29 mouse cellular contexts compared by ENCODE assay signal in the genomic region with DNA sequence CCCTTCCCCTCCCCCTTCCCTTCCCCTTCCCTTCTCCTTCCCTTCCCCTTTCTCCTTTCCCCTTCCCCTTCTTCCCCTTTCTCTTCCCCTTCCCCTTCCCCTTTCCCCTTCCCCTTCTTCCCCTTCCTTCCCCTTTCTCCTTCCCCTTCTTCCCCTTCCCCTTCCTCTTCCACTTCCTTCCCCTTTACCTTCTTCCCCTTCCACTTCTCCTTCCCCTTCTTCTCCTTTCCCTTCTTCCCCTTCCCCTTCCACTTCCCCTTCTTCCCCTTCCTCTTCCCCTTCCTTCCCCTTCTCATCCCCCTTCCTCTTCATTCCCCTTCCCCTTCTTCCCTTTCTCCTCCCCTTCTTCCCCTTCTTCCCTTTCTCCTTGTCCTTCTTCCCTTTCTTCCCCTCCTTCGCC.
"Had no signal": no experiment of that assay in that cellular context is flagged by ENCODE, and none has a peak within 500 bp of the region (broad histone marks: within the 10 kb centered on the region; RNA-seq: fewer than 3 reads in every experiment).

No protein-coding gene starts in this region.

- H3K4me1 ChIP-seq: embryonic facial prominence, embryonic 10.5 days; embryonic facial prominence, embryonic 12.5 days; embryonic facial prominence, embryonic 13.5 days; embryonic facial prominence, embryonic 15.5 days had no signal

- H3K4me2 ChIP-seq: embryonic facial prominence, embryonic 12.5 days; embryonic facial prominence, embryonic 13.5 days; embryonic facial prominence, embryonic 15.5 days; forebrain, embryonic 12.5 days; forebrain, embryonic 13.5 days; forebrain, embryonic 15.5 days had no signal

- H3K27me3 ChIP-seq: embryonic facial prominence, embryonic 12.5 days; embryonic facial prominence, embryonic 13.5 days; embryonic facial prominence, embryonic 15.5 days; forebrain, embryonic 12.5 days; forebrain, embryonic 13.5 days; forebrain, embryonic 15.5 days had no signal

- DNase-seq: cerebellum, adult 18-20 months; cerebellum, adult 2 months; cerebellum, adult 8-10 months; cerebellum, adult 9-10 months; cerebellum, adult 9-11 months; cerebellum, postnatal 10 days; cerebellum, postnatal 14 days; cerebellum, postnatal 25 days; cerebellum, postnatal 36 days; embryo, embryonic 11 days; forebrain, postnatal 0 days; gastrocnemius, adult 2 months; gastrocnemius, postnatal 10 days; gastrocnemius, postnatal 14 days; gastrocnemius, postnatal 25 days; gastrocnemius, postnatal 36 days; heart, adult 11 months; heart, adult 18-20 months had no signal

- H3K27ac ChIP-seq: embryonic facial prominence, embryonic 10.5 days; embryonic facial prominence, embryonic 12.5 days; embryonic facial prominence, embryonic 13.5 days; embryonic facial prominence, embryonic 15.5 days; forebrain, embryonic 10.5 days; forebrain, embryonic 12.5 days; forebrain, embryonic 13.5 days; forebrain, embryonic 15.5 days; gastrocnemius, adult 2 months had no signal

- ATAC-seq: forebrain, embryonic 13.5 days; forebrain, embryonic 14.5 days; forebrain, embryonic 15.5 days; forebrain, embryonic 16.5 days; forebrain, postnatal 0 days had no signal

- H3K4me3 ChIP-seq: embryonic facial prominence, embryonic 10.5 days; embryonic facial prominence, embryonic 12.5 days; embryonic facial prominence, embryonic 13.5 days; embryonic facial prominence, embryonic 15.5 days; erythroblast, embryonic 14.5 days; forebrain, embryonic 10.5 days; forebrain, embryonic 12.5 days; forebrain, embryonic 13.5 days; forebrain, embryonic 15.5 days; gastrocnemius, adult 2 months had no signal

- H3K36me3 ChIP-seq: embryonic facial prominence, embryonic 10.5 days; embryonic facial prominence, embryonic 12.5 days; embryonic facial prominence, embryonic 13.5 days; embryonic facial prominence, embryonic 15.5 days; forebrain, embryonic 10.5 days; forebrain, embryonic 12.5 days; forebrain, embryonic 15.5 days had no signal

- H3K9me3 ChIP-seq: embryonic facial prominence, embryonic 10.5 days; embryonic facial prominence, embryonic 12.5 days; embryonic facial prominence, embryonic 13.5 days; embryonic facial prominence, embryonic 15.5 days; forebrain, embryonic 10.5 days; forebrain, embryonic 12.5 days; forebrain, embryonic 13.5 days; forebrain, embryonic 15.5 days had no signal

- H3K9ac ChIP-seq: embryonic facial prominence, embryonic 12.5 days; embryonic facial prominence, embryonic 13.5 days; embryonic facial prominence, embryonic 15.5 days; forebrain, embryonic 12.5 days; forebrain, embryonic 13.5 days; forebrain, embryonic 15.5 days; forebrain, postnatal 0 days had no signal
